Mouse (Mus musculus): Measurements from ENCODE around the gene Fbxl8. TPM values are rescaled to one million over a fixed set of nuclear protein-coding genes. Genes with fewer than 3 reads are reported as not detected.

The Fbxl8 gene
- polyA plus RNA-seq, 1 experiment = 10.5 TPM

DNA sequence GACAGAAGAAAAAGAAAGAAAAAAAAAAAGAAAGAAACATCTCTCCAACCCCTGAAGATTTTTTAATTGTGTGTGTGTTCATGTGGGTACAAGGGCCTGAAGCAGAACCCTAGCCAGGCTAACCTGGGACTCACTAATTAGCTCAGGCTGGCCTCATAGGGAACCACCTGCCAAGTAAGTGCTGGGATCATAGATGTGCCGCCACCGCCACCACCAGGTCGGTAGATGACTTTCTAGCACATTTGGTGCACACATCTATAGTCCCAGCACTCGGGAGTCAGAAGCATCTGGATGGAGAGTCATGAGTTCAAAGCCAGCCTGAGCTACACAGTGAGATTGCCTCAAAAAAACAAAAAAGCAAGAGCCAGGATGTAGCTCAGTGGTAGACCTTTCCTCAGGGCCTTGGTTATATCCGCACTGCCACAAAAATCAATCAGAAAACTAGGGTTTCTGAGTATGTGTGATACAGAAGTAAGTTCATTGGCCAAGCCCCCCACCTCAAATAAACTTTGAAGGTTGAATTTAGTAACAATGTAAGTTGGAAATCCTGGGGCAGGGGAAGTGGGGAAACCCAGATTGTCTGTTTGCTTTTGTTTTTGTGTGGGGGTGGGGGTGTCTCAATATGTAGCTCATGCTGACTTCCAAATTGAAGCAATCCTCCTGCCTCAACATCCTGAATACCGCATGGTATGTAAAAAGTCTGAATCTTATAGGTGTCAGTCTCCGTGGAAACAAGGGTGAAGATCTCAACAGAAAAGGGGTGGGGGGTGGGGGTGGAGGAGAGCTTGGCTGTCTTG lies 6.9 kb upstream of the Fbxl8 start:
- Histone ChIP-seq H3ac (ENCODE audit: control insufficient read depth, insufficient read length) (no peak overlapping the region), H3K27me3 (ENCODE audit: control insufficient read depth, insufficient read depth, insufficient read length) (no peaks in the 10 kb centered on the region), H3K36me3 (ENCODE audit: control insufficient read depth, insufficient read depth) (peaks cover 4% of the 10 kb centered on the region), H3K79me2 (ENCODE audit: control insufficient read depth, insufficient read depth) (no peaks in the 10 kb centered on the region), H3K4me3 (no peak overlapping the region), H3K4me2 (ENCODE audit: low read depth) (no peak overlapping the region)
- TF ChIP-seq MYOD1 (IDR thresholded peaks at IDR 0.05; ENCODE audit: control insufficient read depth in 1 of 3, insufficient read length in 2 of 3, low read depth in 2 of 3) = no peak
- no peak for TF ChIP-seq TCF3 (IDR thresholded peaks at IDR 0.05; ENCODE audit: insufficient read length, low read depth)
- no peak for TF ChIP-seq USF1 (IDR thresholded peaks at IDR 0.05; ENCODE audit: low read depth)
- TF ChIP-seq CEBPB (IDR thresholded peaks at IDR 0.05; ENCODE audit: insufficient read depth, poor library complexity, severe bottlenecking) = no peak
- TF ChIP-seq POLR2A (IDR thresholded peaks at IDR 0.05; ENCODE audit: insufficient read length, low read depth) = no peak
- no peak for TF ChIP-seq SRF (IDR thresholded peaks at IDR 0.05; ENCODE audit: control insufficient read depth, insufficient read length, low read depth)
- no peak for TF ChIP-seq MYOG (IDR thresholded peaks at IDR 0.05; ENCODE audit: control insufficient read depth in 1 of 3, insufficient read depth in 1 of 3, insufficient read length in 2 of 3, low read depth in 2 of 3)
- no peak for TF ChIP-seq MAX (IDR thresholded peaks at IDR 0.05; ENCODE audit: low read depth)
- no peak for TF ChIP-seq POLR2AphosphoS2 (IDR thresholded peaks at IDR 0.05; ENCODE audit: insufficient read length, low read depth)
- TF ChIP-seq TCF12 (IDR thresholded peaks at IDR 0.05; ENCODE audit: insufficient read depth, poor library complexity, severe bottlenecking) = no peak
- TF ChIP-seq REST (IDR thresholded peaks at IDR 0.05; ENCODE audit: insufficient read depth, insufficient read length) = no peak
- TF ChIP-seq E2F4 (IDR thresholded peaks at IDR 0.05; ENCODE audit: insufficient read depth) = no peak

- no peaks in the 10 kb centered on the region for H3K27me3 ChIP-seq (ENCODE audit: control insufficient read depth, insufficient read depth, insufficient read length)
- H3K4me2 ChIP-seq (ENCODE audit: low read depth) = no peak overlapping the region
- H3K36me3 ChIP-seq (ENCODE audit: control insufficient read depth, insufficient read depth) = no peaks in the 10 kb centered on the region
- no peak for TF ChIP-seq POLR2A (IDR thresholded peaks at IDR 0.05; ENCODE audit: insufficient read length, low read depth)
- TF ChIP-seq USF1 (IDR thresholded peaks at IDR 0.05; ENCODE audit: low read depth) = no peak
- no peak for TF ChIP-seq SRF (IDR thresholded peaks at IDR 0.05; ENCODE audit: control insufficient read depth, insufficient read length, low read depth)
- no peak for TF ChIP-seq MAX (IDR thresholded peaks at IDR 0.05; ENCODE audit: low read depth)
- no peak for TF ChIP-seq REST (IDR thresholded peaks at IDR 0.05; ENCODE audit: insufficient read depth, insufficient read length)
- no peak for TF ChIP-seq MYOD1 (IDR thresholded peaks at IDR 0.05; ENCODE audit: control insufficient read depth in 1 of 3, insufficient read length in 2 of 3, low read depth in 2 of 3)
- no peak for TF ChIP-seq TCF3 (IDR thresholded peaks at IDR 0.05; ENCODE audit: insufficient read length, low read depth)
- TF ChIP-seq TCF12 (IDR thresholded peaks at IDR 0.05; ENCODE audit: insufficient read depth, poor library complexity, severe bottlenecking) = no peak
- TF ChIP-seq MYOG (IDR thresholded peaks at IDR 0.05; ENCODE audit: control insufficient read depth in 1 of 3, insufficient read depth in 1 of 3, insufficient read length in 2 of 3, low read depth in 2 of 3) = no peak
- no peak for TF ChIP-seq CEBPB (IDR thresholded peaks at IDR 0.05; ENCODE audit: insufficient read depth, poor library complexity, severe bottlenecking)
- no peak for TF ChIP-seq POLR2AphosphoS2 (IDR thresholded peaks at IDR 0.05; ENCODE audit: insufficient read length, low read depth)
- no peak for TF ChIP-seq E2F4 (IDR thresholded peaks at IDR 0.05; ENCODE audit: insufficient read depth)
- no peak overlapping the region for H3ac ChIP-seq (ENCODE audit: control insufficient read depth, insufficient read length)
- H3K4me3 ChIP-seq = no peak overlapping the region
- peaks cover 4% of the 10 kb centered on the region for H3K79me2 ChIP-seq (ENCODE audit: control insufficient read depth, insufficient read depth)
Measured at GRCm38 (mm10) chr8:105258911-105259720, 5.3 kb upstream of the Fbxl8 start.

DNA sequence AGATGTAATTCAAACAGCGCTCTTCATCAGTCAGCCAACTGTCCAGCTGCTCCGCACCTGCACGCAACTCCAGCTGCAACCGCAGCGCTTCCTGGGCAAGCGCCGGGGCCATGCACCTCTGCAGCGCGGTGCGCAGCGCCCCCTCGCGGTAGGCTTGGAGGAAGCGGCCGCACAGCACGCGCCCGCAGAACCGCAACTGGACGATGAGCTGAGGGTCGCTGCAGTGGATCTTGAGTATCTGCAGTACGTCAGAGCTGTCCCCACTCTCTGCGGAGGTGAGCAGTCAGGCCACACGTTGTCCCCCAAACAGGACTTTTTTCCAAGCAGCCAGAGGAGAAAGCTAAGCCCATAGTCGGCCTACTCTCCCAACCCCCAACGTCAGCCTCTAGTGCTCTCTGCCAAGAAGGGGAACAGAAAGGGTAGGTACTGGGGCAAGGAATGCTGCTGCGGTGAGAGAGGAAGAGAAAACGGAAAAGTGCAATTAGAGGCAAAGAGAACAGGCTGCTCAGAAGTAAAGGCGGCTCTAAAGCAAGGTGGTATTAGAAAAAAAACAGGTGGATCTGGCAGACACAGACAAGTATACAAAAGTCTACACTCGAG lies 4.6 kb upstream of the Fbxl8 start:
- H3K79me2 ChIP-seq (ENCODE audit: control insufficient read depth, insufficient read depth) = peaks cover 4% of the 10 kb centered on the region
- no peak overlapping the region for H3K4me3 ChIP-seq
- no peaks in the 10 kb centered on the region for H3K27me3 ChIP-seq (ENCODE audit: control insufficient read depth, insufficient read depth, insufficient read length)
- no peak overlapping the region for H3ac ChIP-seq (ENCODE audit: control insufficient read depth, insufficient read length)
- H3K36me3 ChIP-seq (ENCODE audit: control insufficient read depth, insufficient read depth) = no peaks in the 10 kb centered on the region
- H3K4me2 ChIP-seq (ENCODE audit: low read depth) = no peak overlapping the region
- TF ChIP-seq REST (IDR thresholded peaks at IDR 0.05; ENCODE audit: insufficient read depth, insufficient read length) (no peak), MYOD1 (IDR thresholded peaks at IDR 0.05; ENCODE audit: control insufficient read depth in 1 of 3, insufficient read length in 2 of 3, low read depth in 2 of 3) (no peak), E2F4 (IDR thresholded peaks at IDR 0.05; ENCODE audit: insufficient read depth) (no peak), MAX (IDR thresholded peaks at IDR 0.05; ENCODE audit: low read depth) (no peak), POLR2AphosphoS2 (IDR thresholded peaks at IDR 0.05; ENCODE audit: insufficient read length, low read depth) (no peak), MYOG (IDR thresholded peaks at IDR 0.05; ENCODE audit: control insufficient read depth in 1 of 3, insufficient read depth in 1 of 3, insufficient read length in 2 of 3, low read depth in 2 of 3) (no peak), CEBPB (IDR thresholded peaks at IDR 0.05; ENCODE audit: insufficient read depth, poor library complexity, severe bottlenecking) (no peak), TCF3 (IDR thresholded peaks at IDR 0.05; ENCODE audit: insufficient read length, low read depth) (no peak), SRF (IDR thresholded peaks at IDR 0.05; ENCODE audit: control insufficient read depth, insufficient read length, low read depth) (no peak), USF1 (IDR thresholded peaks at IDR 0.05; ENCODE audit: low read depth) (no peak), POLR2A (IDR thresholded peaks at IDR 0.05; ENCODE audit: insufficient read length, low read depth) (no peak), TCF12 (IDR thresholded peaks at IDR 0.05; ENCODE audit: insufficient read depth, poor library complexity, severe bottlenecking) (no peak)

Data from myocyte (in vitro differentiated cells).